Comparison of ENCODE assay signal across 11 mouse cellular contexts in the genomic region with DNA sequence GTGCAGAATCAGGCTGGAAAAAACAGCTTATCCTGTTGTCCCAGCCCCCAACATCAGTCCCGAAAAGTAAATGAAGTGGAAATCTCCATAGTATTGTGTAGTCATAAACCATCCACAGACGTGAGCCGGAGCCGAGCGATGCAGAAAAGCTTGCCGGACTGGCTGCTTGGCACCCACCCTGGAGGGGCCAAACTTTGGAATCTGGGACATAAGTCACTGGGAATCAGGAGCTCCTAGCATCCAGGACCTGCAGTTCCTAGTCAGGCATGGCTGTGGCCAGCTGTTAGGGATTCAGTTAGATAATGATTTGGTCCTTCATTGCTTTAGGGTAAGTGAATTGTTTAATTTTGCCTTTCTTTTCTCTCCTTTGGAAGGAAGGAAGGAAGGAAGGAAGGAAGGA.
DNase-seq lines count a peak whose midpoint lies in the region; ATAC-seq and TF ChIP-seq lines count a peak whose summit lies in the region.
"Had no signal": no experiment of that assay in that cellular context is flagged by ENCODE, and none has a peak within 500 bp of the region (broad histone marks: within the 10 kb centered on the region; RNA-seq: fewer than 3 reads in every experiment).

No protein-coding gene starts in this region.

- TF ChIP-seq CTCF in heart, postnatal 0 days (IDR thresholded peaks at IDR 0.05; ENCODE audit: low read depth), result no peak
- TF ChIP-seq CTCF in C2C12 (IDR thresholded peaks at IDR 0.05; ENCODE audit: control insufficient read depth, insufficient read depth, insufficient read length), result no peak

- ATAC-seq in heart, postnatal 0 days (ENCODE audit: insufficient read depth, low read depth), result no peak
- no peak for ATAC-seq in intestine, embryonic 14.5 days (replicated peaks; ENCODE audit: low FRiP score, low TSS enrichment, low read depth)

- no peak overlapping the region for H3K4me3 ChIP-seq in heart, postnatal 0 days (ENCODE audit: low read depth, low read length)
- no peak overlapping the region for H3K4me3 ChIP-seq in heart, embryonic 10.5 days
- H3K4me3 ChIP-seq in C2C12 (ENCODE audit: insufficient read depth, poor library complexity, severe bottlenecking), result peak overlapping the region; percentile 97
- peak overlapping the region; percentile 57 for H3K4me3 ChIP-seq in intestine, embryonic 14.5 days (ENCODE audit: low read depth, low read length)

- H3K36me3 ChIP-seq in heart, postnatal 0 days (replicated peaks; ENCODE audit: control insufficient read depth, insufficient read depth, low read length), result no peaks in the 10 kb centered on the region
- H3K36me3 ChIP-seq in heart, embryonic 10.5 days, result no peaks in the 10 kb centered on the region
- H3K36me3 ChIP-seq in C2C12 (ENCODE audit: control insufficient read depth, insufficient read depth), result peaks cover 44% of the 10 kb centered on the region
- H3K36me3 ChIP-seq in intestine, embryonic 14.5 days (ENCODE audit: control insufficient read depth, insufficient read depth, low read length), result no peaks in the 10 kb centered on the region
- H3K36me3 ChIP-seq: embryonic facial prominence, embryonic 12.5 days had no signal

- TF ChIP-seq EP300 in heart, postnatal 0 days (IDR thresholded peaks at IDR 0.05; ENCODE audit: low read depth), result no peak

- no peak for DNase-seq in heart, postnatal 0 days (ENCODE audit: low spot score)
- no peak for DNase-seq in heart, embryonic 10.5 days (ENCODE audit: low spot score)
- DNase-seq in intestine, embryonic 14.5 days (ENCODE audit: low spot score), result no peak
- peak; percentile 40 to 63 for DNase-seq in kidney, postnatal 4 days
- DNase-seq in layer of hippocampus, adult 8-10 months (ENCODE audit: low spot score in 2 of 2), result no peak
- no peak for DNase-seq in heart, postnatal 25 days (ENCODE audit: low spot score)
- DNase-seq in gastrocnemius, postnatal 10 days, result no peak
- DNase-seq: gastrocnemius, postnatal 36 days had no signal

- no peak overlapping the region for H3K27ac ChIP-seq in heart, postnatal 0 days (ENCODE audit: low read depth)
- no peak overlapping the region for H3K27ac ChIP-seq in heart, embryonic 10.5 days
- H3K27ac ChIP-seq in intestine, embryonic 14.5 days (ENCODE audit: low read depth), result no peak overlapping the region
- H3K27ac ChIP-seq: embryonic facial prominence, embryonic 12.5 days; macrophage had no signal

- H3K9me3 ChIP-seq in heart, postnatal 0 days (replicated peaks; ENCODE audit: control insufficient read depth, low read length), result no peaks in the 10 kb centered on the region
- H3K9me3 ChIP-seq in heart, embryonic 10.5 days, result no peaks in the 10 kb centered on the region
- no peaks in the 10 kb centered on the region for H3K9me3 ChIP-seq in intestine, embryonic 14.5 days (ENCODE audit: control insufficient read depth, low read length)
- H3K9me3 ChIP-seq: embryonic facial prominence, embryonic 12.5 days had no signal

- peak overlapping the region; percentile 85 for H3ac ChIP-seq in C2C12 (ENCODE audit: control insufficient read depth, insufficient read length, low read depth)

- H3K4me1 ChIP-seq in heart, postnatal 0 days (ENCODE audit: control insufficient read depth, insufficient read depth), result peaks cover 3% of the 10 kb centered on the region; the same call in 1 of the 2 replicates
- H3K4me1 ChIP-seq in heart, embryonic 10.5 days, result peaks cover 44% of the 10 kb centered on the region
- peaks cover 43% of the 10 kb centered on the region for H3K4me1 ChIP-seq in intestine, embryonic 14.5 days (replicated peaks; ENCODE audit: control insufficient read depth, insufficient read depth, low read length)

- H3K79me3 ChIP-seq in C2C12 (ENCODE audit: low read depth), result peaks cover 70% of the 10 kb centered on the region

- WGBS in heart, postnatal 0 days, result 89% methylated on average over 6 of the region's 6 CpGs
- 88% methylated on average over 6 of the region's 6 CpGs for WGBS in heart, embryonic 10.5 days
- WGBS in intestine, embryonic 14.5 days, result 32% methylated on average over 6 of the region's 6 CpGs

- H3K79me2 ChIP-seq in C2C12 (ENCODE audit: control insufficient read depth, insufficient read depth), result peaks cover 76% of the 10 kb centered on the region

- H3K27me3 ChIP-seq in heart, postnatal 0 days (ENCODE audit: control insufficient read depth, insufficient read depth, low read length), result peaks cover 26% of the 10 kb centered on the region
- peaks cover 48% of the 10 kb centered on the region for H3K27me3 ChIP-seq in heart, embryonic 10.5 days (ENCODE audit: insufficient read depth, poor library complexity, severe bottlenecking)
- no peaks in the 10 kb centered on the region for H3K27me3 ChIP-seq in C2C12 (ENCODE audit: control insufficient read depth, insufficient read depth, insufficient read length)
- H3K27me3 ChIP-seq in intestine, embryonic 14.5 days (replicated peaks; ENCODE audit: control insufficient read depth, insufficient read depth, low read length), result peaks cover 19% of the 10 kb centered on the region

- intact Hi-C loops in heart, postnatal 25 days (cut with DNase I), result loop anchor here (10.0 kb wide), 1 partner anchor 52 kb away; no protein-coding TSS in a partner anchor

- 0 out of 2 replicates have a peak overlapping the region, but pooled peaks have one; percentile 96 for H3K4me2 ChIP-seq in heart, postnatal 0 days (ENCODE audit: low read depth, low read length)
- peak overlapping the region; percentile 99 for H3K4me2 ChIP-seq in intestine, embryonic 14.5 days (ENCODE audit: low read length)

- H3K9ac ChIP-seq in heart, postnatal 0 days (replicated peaks; ENCODE audit: low read depth, low read length), result no peak overlapping the region
- no peak overlapping the region for H3K9ac ChIP-seq in intestine, embryonic 14.5 days (ENCODE audit: low read length)
- H3K9ac ChIP-seq: embryonic facial prominence, embryonic 12.5 days had no signal

TF ChIP-seq in C2C12, 6 proteins besides CTCF, POLR2A, EP300 and RAD21:
- TF ChIP-seq CEBPB (IDR thresholded peaks at IDR 0.05; ENCODE audit: low read depth) (no peak), MYOD1 (IDR thresholded peaks at IDR 0.05; ENCODE audit: control insufficient read depth, insufficient read length, low read depth) (no peak), MAX (IDR thresholded peaks at IDR 0.05) (no peak), FOSL1 (IDR thresholded peaks at IDR 0.05; ENCODE audit: insufficient read depth, low read length, poor library complexity, severe bottlenecking) (no peak), USF1 (IDR thresholded peaks at IDR 0.05; ENCODE audit: low read depth) (no peak), MYOG (IDR thresholded peaks at IDR 0.05; ENCODE audit: control insufficient read depth, extremely low read depth, insufficient read length) (no peak)

Comparison
In these comparisons a context has a peak if more than half of its experiments do, and no peak if none do; other contexts are left out.
1. DNase-seq: peak in kidney, postnatal 4 days (2 of 2); none in heart, postnatal 0 days (single experiment), heart, embryonic 10.5 days (single experiment), intestine, embryonic 14.5 days (single experiment), layer of hippocampus, adult 8-10 months (0 of 2), heart, postnatal 25 days (single experiment) and gastrocnemius, postnatal 10 days (single experiment).
2. H3K4me3 ChIP-seq: peak in C2C12 (single experiment) and intestine, embryonic 14.5 days (single experiment); none in heart, postnatal 0 days (single experiment) and heart, embryonic 10.5 days (single experiment).